Mouse (Mus musculus): ENCODE data around the gene Ell3.

- peak; percentile 77 for TF ChIP-seq POLR2A (IDR thresholded peaks at IDR 0.05; ENCODE audit: low read depth, low read length)
- TF ChIP-seq CTCF (conservative IDR thresholded peaks at IDR 0.05; ENCODE audit: insufficient read depth, insufficient read length, low read depth, low read length): no peak
Measured at GRCm38 (mm10) chr2:121456692-121457642, 12.9 kb upstream of the Ell3 start, which contains the start of gene Serinc4.

All from kidney, adult 2 months (tissue).